14 mouse cellular contexts compared by ENCODE assay signal in genomic region chr12:102612431-102612830, GRCm38 (mm10). TPM values are rescaled to one million over a fixed set of nuclear protein-coding genes. Genes with fewer than 3 reads are reported as not detected.
A peak's percentile ranks its signal among the peaks of the same experiment; 100 is the strongest.
DNase-seq lines count a peak whose midpoint lies in the region; ATAC-seq and TF ChIP-seq lines count a peak whose summit lies in the region.
"Had no signal": no experiment of that assay in that cellular context is flagged by ENCODE, and none has a peak within 500 bp of the region (broad histone marks: within the 10 kb centered on the region; RNA-seq: fewer than 3 reads in every experiment).

No protein-coding gene starts in this region.

- H3K9me3 ChIP-seq in forebrain, postnatal 0 days (ENCODE audit: low read length), result no peaks in the 10 kb centered on the region
- no peaks in the 10 kb centered on the region for H3K9me3 ChIP-seq in forebrain, embryonic 11.5 days (ENCODE audit: control insufficient read depth, low read length)
- H3K9me3 ChIP-seq in midbrain, embryonic 15.5 days, result no peaks in the 10 kb centered on the region
- H3K9me3 ChIP-seq: heart, embryonic 13.5 days had no signal

- no peak overlapping the region for H3K27ac ChIP-seq in forebrain, postnatal 0 days (ENCODE audit: low read depth, low read length)
- H3K27ac ChIP-seq in forebrain, embryonic 11.5 days (ENCODE audit: low read depth, low read length), result no peak overlapping the region
- no peak overlapping the region for H3K27ac ChIP-seq in midbrain, embryonic 15.5 days
- H3K27ac ChIP-seq: heart, embryonic 13.5 days had no signal

- no peak overlapping the region for H3K9ac ChIP-seq in forebrain, postnatal 0 days
- no peak overlapping the region for H3K9ac ChIP-seq in forebrain, embryonic 11.5 days (ENCODE audit: low read length)
- H3K9ac ChIP-seq in midbrain, embryonic 15.5 days, result no peak overlapping the region
- H3K9ac ChIP-seq: heart, embryonic 13.5 days; liver, postnatal 0 days had no signal

- H3K27me3 ChIP-seq in forebrain, postnatal 0 days (ENCODE audit: insufficient read depth, low read length), result no peaks in the 10 kb centered on the region
- no peaks in the 10 kb centered on the region for H3K27me3 ChIP-seq in forebrain, embryonic 11.5 days (ENCODE audit: control insufficient read depth, insufficient read depth, low read length)
- no peaks in the 10 kb centered on the region for H3K27me3 ChIP-seq in midbrain, embryonic 15.5 days (replicated peaks)
- H3K27me3 ChIP-seq: heart, embryonic 13.5 days had no signal

- DNase-seq in forebrain, postnatal 0 days, result no peak
- DNase-seq in forebrain, embryonic 11.5 days (ENCODE audit: low spot score), result no peak
- peak; percentile 41 to 53 for DNase-seq in spleen, postnatal 36 days (ENCODE audit: low spot score in 2 of 2)
- DNase-seq in spleen, adult 12 weeks (ENCODE audit: low spot score), result no peak
- DNase-seq in thymus, postnatal 4 days, result peak; percentile 55
- no peak for DNase-seq in gastrocnemius, adult 18-20 months (ENCODE audit: low spot score)
- DNase-seq in cerebellum, adult 18-20 months, result no peak
- DNase-seq: adrenal gland, postnatal 25 days; gastrocnemius, postnatal 10 days; left cerebral cortex, postnatal 4 days; liver, postnatal 0 days had no signal

- ATAC-seq in forebrain, postnatal 0 days, result peak; percentile 49
- ATAC-seq in forebrain, embryonic 11.5 days (replicated peaks; ENCODE audit: low FRiP score), result no peak
- ATAC-seq in midbrain, embryonic 15.5 days (replicated peaks), result peak; percentile 29
- ATAC-seq: intestine, embryonic 16.5 days; liver, postnatal 0 days had no signal

- H3K36me3 ChIP-seq in forebrain, postnatal 0 days (ENCODE audit: insufficient read depth), result no peaks in the 10 kb centered on the region
- no peaks in the 10 kb centered on the region for H3K36me3 ChIP-seq in forebrain, embryonic 11.5 days (ENCODE audit: control insufficient read depth, insufficient read depth, low read length)
- no peaks in the 10 kb centered on the region for H3K36me3 ChIP-seq in midbrain, embryonic 15.5 days (replicated peaks)
- H3K36me3 ChIP-seq: heart, embryonic 13.5 days had no signal

- WGBS in forebrain, postnatal 0 days, result 100% methylated on average over 1 of the region's 1 CpGs
- 95% methylated on average over 1 of the region's 1 CpGs for WGBS in forebrain, embryonic 11.5 days
- 100% methylated on average over 1 of the region's 1 CpGs for WGBS in midbrain, embryonic 15.5 days

- H3K4me3 ChIP-seq in forebrain, postnatal 0 days (ENCODE audit: low read depth, low read length), result no peak overlapping the region
- no peak overlapping the region for H3K4me3 ChIP-seq in forebrain, embryonic 11.5 days (ENCODE audit: low read depth, low read length)
- H3K4me3 ChIP-seq in midbrain, embryonic 15.5 days, result no peak overlapping the region
- H3K4me3 ChIP-seq: heart, embryonic 13.5 days had no signal

- H3K4me1 ChIP-seq in forebrain, postnatal 0 days (ENCODE audit: insufficient read depth), result 0 out of 2 replicates have a peak, but pooled peaks cover 6% of the 10 kb centered on the region
- no peaks in the 10 kb centered on the region; the same call in 1 of the 2 replicates for H3K4me1 ChIP-seq in forebrain, embryonic 11.5 days (replicated peaks; ENCODE audit: control insufficient read depth, insufficient read depth, low read length)
- no peaks in the 10 kb centered on the region for H3K4me1 ChIP-seq in midbrain, embryonic 15.5 days

- TF ChIP-seq CTCF in forebrain, postnatal 0 days (IDR thresholded peaks at IDR 0.05; ENCODE audit: low read depth), result no peak

- H3K4me2 ChIP-seq in forebrain, postnatal 0 days (ENCODE audit: low read depth), result no peak overlapping the region
- H3K4me2 ChIP-seq in forebrain, embryonic 11.5 days (ENCODE audit: low read depth, low read length, severe bottlenecking), result no peak overlapping the region
- no peak overlapping the region for H3K4me2 ChIP-seq in midbrain, embryonic 15.5 days
- H3K4me2 ChIP-seq: heart, embryonic 13.5 days had no signal

RNA-seq across cellular contexts. Expression of gene Chga, which starts 57.7 kb away (rescaled TPM):
- 108 and 123 TPM in 2 replicates for total RNA-seq in forebrain, postnatal 0 days (2014; rRNA removed)
- 130 and 171 TPM in 2 replicates for polyA plus RNA-seq in forebrain, postnatal 0 days (2015; fragmentation: Nextera tagmentation; extraction: Ambion mirVana)
- 16.7 and 18.1 TPM in 2 replicates for polyA plus RNA-seq in forebrain, embryonic 11.5 days (2014; fragmentation: Nextera tagmentation; extraction: Ambion mirVana)
- 152 and 155 TPM in 2 replicates for polyA plus RNA-seq in midbrain, embryonic 15.5 days (2015; fragmentation: Nextera tagmentation; extraction: Ambion mirVana)
- not detected for total RNA-seq in gastrocnemius, adult 18-20 months (2021)

Comparison
In these comparisons a context has a peak if more than half of its experiments do, and no peak if none do; other contexts are left out.
1. DNase-seq: peak in spleen, postnatal 36 days (2 of 2) and thymus, postnatal 4 days (single experiment); none in forebrain, postnatal 0 days (single experiment), forebrain, embryonic 11.5 days (single experiment), spleen, adult 12 weeks (single experiment), gastrocnemius, adult 18-20 months (single experiment) and cerebellum, adult 18-20 months (0 of 2).